Comparison of ENCODE assay signal across 8 mouse cellular contexts in the genomic region with DNA sequence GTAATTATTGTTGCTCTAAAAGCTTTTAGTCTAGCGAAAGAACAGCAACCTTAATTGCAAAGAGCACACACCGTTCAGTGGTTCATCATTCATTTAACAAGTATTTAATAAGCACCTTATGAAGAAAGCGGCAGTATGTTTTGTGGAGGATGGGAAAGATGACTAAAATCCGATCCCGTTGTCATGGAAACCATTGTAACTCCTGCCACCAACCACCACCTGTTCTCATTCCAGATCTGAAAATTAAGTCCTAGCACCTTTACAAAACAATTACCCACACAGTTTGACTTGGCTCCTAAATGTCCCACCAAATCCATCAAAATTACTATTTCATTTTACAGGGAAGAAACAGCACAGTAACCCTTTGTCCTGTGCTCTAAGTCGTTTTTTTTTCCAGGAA. TPM values are rescaled to one million over a fixed set of nuclear protein-coding genes. Genes with fewer than 3 reads are reported as not detected.
DNase-seq lines count a peak whose midpoint lies in the region; ATAC-seq and TF ChIP-seq lines count a peak whose summit lies in the region.

No protein-coding gene starts in this region.

- DNase-seq in embryo, embryonic 10.5 days (ENCODE audit: low spot score): peak; percentile 69
- DNase-seq in embryo, embryonic 9.5 days (ENCODE audit: extremely low spot score): no peak
- no peak for DNase-seq in testis, postnatal 14 days (ENCODE audit: low spot score)
- DNase-seq in layer of hippocampus, adult 9-11 months: peak; percentile 67
- no peak for DNase-seq in adipocyte (ENCODE audit: low spot score)

- ATAC-seq in stomach, embryonic 14.5 days (ENCODE audit: insufficient number of reproducible peaks, insufficient read depth, low FRiP score, low read depth): no peak
- ATAC-seq in granulocyte monocyte progenitor cell, adult 5-6 weeks (replicated peaks; ENCODE audit: poor library complexity, severe bottlenecking): no peak

- no peak for TF ChIP-seq POLR2A in testis, adult 2 months (IDR thresholded peaks at IDR 0.05; ENCODE audit: control insufficient read depth, low read depth, low read length)

- WGBS in stomach, embryonic 14.5 days: 39% methylated on average over 6 of the region's 6 CpGs

- peak overlapping the region; percentile 98; the same call in 1 of the 2 replicates for H3K4me3 ChIP-seq in testis, adult 2 months (ENCODE audit: control insufficient read depth, low read depth, low read length)
- no peak overlapping the region for H3K4me3 ChIP-seq in stomach, embryonic 14.5 days (ENCODE audit: low read depth, low read length)

- peaks cover 9% of the 10 kb centered on the region for H3K4me1 ChIP-seq in testis, adult 2 months (ENCODE audit: control insufficient read depth, insufficient read depth, low read length)
- peaks cover 8% of the 10 kb centered on the region; the same call in 1 of the 2 replicates for H3K4me1 ChIP-seq in stomach, embryonic 14.5 days (ENCODE audit: control insufficient read depth, insufficient read depth, low read length)

- H3K27me3 ChIP-seq in testis, adult 2 months (ENCODE audit: control insufficient read depth, insufficient read depth, low read length): no peaks in the 10 kb centered on the region
- H3K27me3 ChIP-seq in stomach, embryonic 14.5 days (ENCODE audit: control insufficient read depth, insufficient read depth, low read length): no peaks in the 10 kb centered on the region

- H3K9me3 ChIP-seq in stomach, embryonic 14.5 days (ENCODE audit: control insufficient read depth, low read depth, low read length): no peaks in the 10 kb centered on the region

- H3K36me3 ChIP-seq in testis, adult 2 months (ENCODE audit: control insufficient read depth, insufficient read depth, low read length): no peaks in the 10 kb centered on the region
- H3K36me3 ChIP-seq in stomach, embryonic 14.5 days (ENCODE audit: control insufficient read depth, insufficient read depth, low read length): no peaks in the 10 kb centered on the region; the same call in 1 of the 2 replicates

- H3K9ac ChIP-seq in stomach, embryonic 14.5 days (replicated peaks; ENCODE audit: low read depth, low read length): no peak overlapping the region

- peak overlapping the region; percentile 41 for H3K4me2 ChIP-seq in stomach, embryonic 14.5 days (replicated peaks; ENCODE audit: low read depth, low read length)

- TF ChIP-seq CTCF in testis, adult 2 months (IDR thresholded peaks at IDR 0.05; ENCODE audit: control insufficient read depth, insufficient read depth, insufficient replicate concordance, low read depth, low read length): no peak

- no peak overlapping the region for H3K27ac ChIP-seq in testis, adult 2 months (ENCODE audit: control insufficient read depth, insufficient read depth, low read depth, low read length)
- H3K27ac ChIP-seq in stomach, embryonic 14.5 days (ENCODE audit: low read length): peak overlapping the region; percentile 80; the same call in 1 of the 2 replicates

RNA-seq across cellular contexts. Expression of gene Cep41, which starts 0.7 kb away (rescaled TPM):
- polyA plus RNA-seq in testis, adult 2 months (2012; rRNA removed): 34.5 and 35.4 TPM in 2 replicates
- polyA plus RNA-seq in stomach, embryonic 14.5 days (2014; fragmentation: Nextera tagmentation; extraction: Ambion mirVana): 10.8 and 12.9 TPM in 2 replicates
- total RNA-seq in granulocyte monocyte progenitor cell, adult 5-6 weeks (2014; fragmentation: Nextera tagmentation): 3.4 and 3.7 TPM in 2 replicates
- total RNA-seq in granulocyte monocyte progenitor cell, adult 5-6 weeks (2017): 3.2 and 6.1 TPM in 2 replicates

RNA-seq across cellular contexts. Expression of gene Mest, which starts 29.1 kb away (rescaled TPM):
- polyA plus RNA-seq in testis, adult 2 months (2012; rRNA removed): 7.8 and 8.0 TPM in 2 replicates
- 1,146 and 1,247 TPM in 2 replicates for polyA plus RNA-seq in stomach, embryonic 14.5 days (2014; fragmentation: Nextera tagmentation; extraction: Ambion mirVana)
- not detected in 2 replicates for total RNA-seq in granulocyte monocyte progenitor cell, adult 5-6 weeks (2014; fragmentation: Nextera tagmentation)
- 0.09 TPM in 1 of 2 replicates, not detected in the other for total RNA-seq in granulocyte monocyte progenitor cell, adult 5-6 weeks (2017)

RNA-seq across cellular contexts. Expression of gene Cpa1, which starts 55.2 kb away (rescaled TPM):
- 0.28 and 0.62 TPM in 2 replicates for polyA plus RNA-seq in testis, adult 2 months (2012; rRNA removed)
- 1.5 and 116 TPM in 2 replicates for polyA plus RNA-seq in stomach, embryonic 14.5 days (2014; fragmentation: Nextera tagmentation; extraction: Ambion mirVana)
- total RNA-seq in granulocyte monocyte progenitor cell, adult 5-6 weeks (2014; fragmentation: Nextera tagmentation): not detected in 2 replicates
- not detected in 2 replicates for total RNA-seq in granulocyte monocyte progenitor cell, adult 5-6 weeks (2017)

Comparison
In these comparisons a context has a peak if more than half of its experiments do, and no peak if none do; other contexts are left out.
1. DNase-seq: peak in embryo, embryonic 10.5 days (single experiment) and layer of hippocampus, adult 9-11 months (single experiment); none in embryo, embryonic 9.5 days (single experiment), testis, postnatal 14 days (single experiment) and adipocyte (single experiment).
2. RNA of gene Mest, which starts 29.1 kb away (polyA plus RNA-seq): 1,146 to 1,247 TPM in stomach, embryonic 14.5 days; 7.8 to 8.0 TPM in testis, adult 2 months; every median in the first group is over 100 times any median in the second.